Mouse (Mus musculus): ENCODE results near the gene Mrps15. TPM values are rescaled to one million over a fixed set of nuclear protein-coding genes. Genes with fewer than 3 reads are reported as not detected.

Gene Mrps15
- polyA plus RNA-seq (2012; fragmentation: generic; extraction: Trizol): 86.8 TPM

DNA sequence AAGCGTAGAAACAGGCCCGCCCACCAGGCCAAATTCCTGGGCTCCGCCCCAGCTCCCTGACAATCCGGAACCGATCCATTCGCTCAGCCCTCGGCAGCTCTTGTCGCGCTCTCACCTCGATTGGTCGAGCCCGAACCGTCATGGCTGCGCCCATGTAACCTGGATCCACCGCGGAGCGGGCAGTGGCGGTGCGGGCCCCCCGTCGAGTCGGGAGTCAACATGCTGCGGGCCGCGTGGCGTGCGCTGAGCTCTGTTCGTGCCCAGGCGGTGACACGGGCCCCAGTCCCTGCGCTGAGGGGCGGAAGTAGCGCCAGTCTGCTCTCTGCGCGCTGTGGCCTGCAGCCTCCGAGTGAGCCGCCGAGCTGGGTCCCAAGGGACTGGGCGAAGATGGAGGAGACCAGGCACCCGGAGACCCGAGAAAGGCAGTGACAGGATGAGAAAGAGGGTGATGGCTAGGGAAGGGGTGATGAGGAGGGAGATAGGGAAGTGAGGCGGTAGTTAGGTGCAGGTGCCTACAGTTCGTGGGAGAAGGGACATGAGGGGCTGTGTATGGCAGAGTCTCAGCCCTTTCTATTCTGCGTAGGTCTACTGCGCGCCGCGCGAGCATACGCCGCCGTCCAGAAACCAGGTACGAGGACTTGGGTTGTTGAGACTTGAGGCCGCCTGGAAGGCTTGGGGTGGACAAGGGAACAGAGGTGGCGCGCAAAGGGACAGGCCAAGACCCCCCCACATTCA is at the start of gene Mrps15:
TSS of gene Mrps15 (plus strand) at position 75 of the 735 bp plus-strand sequence.
- Histone ChIP-seq H3K4me2 (ENCODE audit: low read depth) (peak within 1 kb of the TSS; percentile 83), H3K36me3 (ENCODE audit: control insufficient read depth, insufficient read depth) (peaks cover 13% of the 10 kb centered on the region), H3K27me3 (ENCODE audit: control insufficient read depth, insufficient read depth, insufficient read length) (no peaks in the 10 kb centered on the region), H3K79me2 (ENCODE audit: control insufficient read depth, insufficient read depth) (no peaks in the 10 kb centered on the region), H3K4me3 (peak within 1 kb of the TSS; percentile 64), H3ac (ENCODE audit: control insufficient read depth, insufficient read length) (peak within 1 kb of the TSS; percentile 61)
- no peak for TF ChIP-seq MYOD1 (IDR thresholded peaks at IDR 0.05; ENCODE audit: control insufficient read depth in 1 of 3, insufficient read length in 2 of 3, low read depth in 2 of 3)
- peak; percentile 60 for TF ChIP-seq POLR2A (IDR thresholded peaks at IDR 0.05; ENCODE audit: insufficient read length, low read depth)
- TF ChIP-seq TCF12 (IDR thresholded peaks at IDR 0.05; ENCODE audit: insufficient read depth, poor library complexity, severe bottlenecking): no peak
- TF ChIP-seq TCF3 (IDR thresholded peaks at IDR 0.05; ENCODE audit: insufficient read length, low read depth): no peak
- no peak for TF ChIP-seq POLR2AphosphoS2 (IDR thresholded peaks at IDR 0.05; ENCODE audit: insufficient read length, low read depth)
- TF ChIP-seq MAX (IDR thresholded peaks at IDR 0.05; ENCODE audit: low read depth): no peak
- peak; percentile 84 for TF ChIP-seq SRF (IDR thresholded peaks at IDR 0.05; ENCODE audit: control insufficient read depth, insufficient read length, low read depth)

DNA sequence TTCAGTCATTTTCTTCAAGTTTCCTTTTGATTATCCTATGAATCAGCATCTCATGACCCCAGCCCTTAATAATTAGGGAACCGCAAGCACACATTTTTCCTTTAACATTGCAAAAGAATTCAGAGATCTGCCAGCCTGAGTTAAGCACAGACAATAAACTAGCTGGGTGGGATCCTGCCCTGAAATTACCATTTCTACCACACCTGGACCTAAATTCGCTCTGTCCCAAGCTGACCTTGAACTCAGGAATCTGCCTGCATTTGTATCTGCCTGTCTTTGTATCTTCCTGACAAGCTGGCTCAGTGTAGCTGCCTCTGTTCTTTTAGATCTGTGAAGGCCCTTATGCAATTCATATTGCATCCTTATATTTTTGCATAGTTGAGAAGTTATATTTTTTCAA is 48.9 kb upstream of the Mrps15 start:
- no peaks in the 10 kb centered on the region for H3K79me2 ChIP-seq (ENCODE audit: control insufficient read depth, insufficient read depth)
- no peak overlapping the region for H3K4me3 ChIP-seq
- TF ChIP-seq MAX (IDR thresholded peaks at IDR 0.05; ENCODE audit: low read depth) (no peak), SRF (IDR thresholded peaks at IDR 0.05; ENCODE audit: control insufficient read depth, insufficient read length, low read depth) (no peak), USF1 (IDR thresholded peaks at IDR 0.05; ENCODE audit: low read depth) (no peak), TCF12 (IDR thresholded peaks at IDR 0.05; ENCODE audit: insufficient read depth, poor library complexity, severe bottlenecking) (no peak), POLR2AphosphoS2 (IDR thresholded peaks at IDR 0.05; ENCODE audit: insufficient read length, low read depth) (no peak), CEBPB (IDR thresholded peaks at IDR 0.05; ENCODE audit: insufficient read depth, poor library complexity, severe bottlenecking) (no peak), POLR2A (IDR thresholded peaks at IDR 0.05; ENCODE audit: insufficient read length, low read depth) (no peak), MYOG (IDR thresholded peaks at IDR 0.05; ENCODE audit: control insufficient read depth in 1 of 3, insufficient read depth in 1 of 3, insufficient read length in 2 of 3, low read depth in 2 of 3) (no peak), REST (IDR thresholded peaks at IDR 0.05; ENCODE audit: insufficient read depth, insufficient read length) (no peak), MYOD1 (IDR thresholded peaks at IDR 0.05; ENCODE audit: control insufficient read depth in 1 of 3, insufficient read length in 2 of 3, low read depth in 2 of 3) (no peak), TCF3 (IDR thresholded peaks at IDR 0.05; ENCODE audit: insufficient read length, low read depth) (no peak), E2F4 (IDR thresholded peaks at IDR 0.05; ENCODE audit: insufficient read depth) (no peak)
- H3K27me3 ChIP-seq (ENCODE audit: control insufficient read depth, insufficient read depth, insufficient read length): peaks cover 5% of the 10 kb centered on the region
- no peak overlapping the region for H3ac ChIP-seq (ENCODE audit: control insufficient read depth, insufficient read length)
- no peaks in the 10 kb centered on the region for H3K36me3 ChIP-seq (ENCODE audit: control insufficient read depth, insufficient read depth)
- H3K4me2 ChIP-seq (ENCODE audit: low read depth): no peak overlapping the region

DNA sequence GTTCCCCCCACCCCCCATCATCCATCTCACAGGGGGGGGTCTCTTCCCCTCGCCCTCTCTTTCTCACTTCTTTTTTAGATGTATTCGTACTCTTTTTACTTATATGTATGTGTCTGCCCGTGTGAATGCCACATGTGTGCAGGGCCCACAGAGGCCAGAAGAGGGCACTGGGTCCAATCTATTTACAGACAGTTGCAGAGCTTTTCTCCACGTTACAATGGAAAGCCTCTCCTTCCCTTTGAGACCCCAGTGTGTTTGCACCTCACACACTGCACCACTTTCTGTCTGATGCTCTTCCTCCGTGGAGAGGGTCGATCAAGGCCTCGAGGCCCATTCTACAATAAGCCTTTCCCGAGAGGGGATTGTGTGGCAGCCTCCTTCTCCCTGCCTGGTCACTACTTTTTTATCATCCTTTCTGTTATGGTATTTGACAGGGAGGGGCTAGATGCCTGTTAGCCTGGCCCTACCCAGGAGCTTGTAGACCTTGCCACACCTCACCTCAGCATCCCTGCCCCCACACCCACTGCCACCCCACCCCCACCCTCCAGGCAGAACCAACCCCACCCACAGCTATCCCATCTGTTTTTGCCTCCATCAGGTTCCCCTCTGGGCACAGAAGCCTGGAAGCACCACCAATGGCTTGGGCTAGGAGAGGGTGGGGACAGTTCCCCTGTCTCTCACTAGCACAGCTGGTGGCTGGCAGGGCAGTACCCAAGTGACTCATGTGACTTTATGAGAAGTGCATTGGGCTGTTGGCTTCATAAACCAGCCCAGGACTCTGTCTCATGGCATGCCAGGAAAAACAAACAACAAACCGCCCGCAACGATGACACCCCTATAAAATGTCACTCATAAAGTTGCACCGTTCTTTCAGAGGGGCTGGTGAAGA is 45.2 kb upstream of the Mrps15 start:
- no peaks in the 10 kb centered on the region for H3K79me2 ChIP-seq (ENCODE audit: control insufficient read depth, insufficient read depth)
- TF ChIP-seq MYOG (IDR thresholded peaks at IDR 0.05; ENCODE audit: control insufficient read depth in 1 of 3, insufficient read depth in 1 of 3, insufficient read length in 2 of 3, low read depth in 2 of 3) (peak in 2 of 3 experiments; percentile 7 to 54), MYOD1 (IDR thresholded peaks at IDR 0.05; ENCODE audit: control insufficient read depth in 1 of 3, insufficient read length in 2 of 3, low read depth in 2 of 3) (peak in 1 of 3 experiments; percentile 54), MAX (IDR thresholded peaks at IDR 0.05; ENCODE audit: low read depth) (no peak)

DNA sequence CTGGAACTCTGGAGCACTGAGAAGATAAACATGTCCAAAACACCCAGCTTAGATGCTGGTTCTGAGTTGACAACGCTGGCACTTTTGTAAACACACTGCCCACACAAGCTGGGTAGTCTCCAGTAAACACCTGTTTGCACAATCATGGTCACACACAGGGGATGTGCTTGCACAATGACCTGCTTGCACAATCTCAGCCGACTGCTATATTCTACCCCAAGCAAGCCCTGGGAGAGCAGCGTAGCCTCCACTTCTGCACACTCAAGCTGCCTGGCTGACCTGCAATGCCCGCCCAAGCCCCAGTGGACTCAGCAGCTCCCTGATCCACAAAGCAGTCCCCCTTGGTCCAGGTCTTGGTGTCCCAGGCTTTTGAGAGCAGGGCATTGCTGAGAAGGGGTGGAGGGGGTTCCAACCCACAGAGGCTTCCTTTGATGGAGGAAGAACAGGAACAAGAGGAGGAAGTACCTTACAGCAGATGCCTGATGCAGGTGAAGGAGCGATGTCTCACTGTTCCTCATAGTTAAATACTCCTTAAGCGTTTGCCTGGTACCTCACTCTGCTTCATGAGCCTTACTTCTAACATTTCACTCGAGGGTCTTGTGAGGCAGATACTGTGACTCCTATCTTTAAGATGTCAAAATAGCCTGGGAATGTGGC is 28.9 kb upstream of the Mrps15 start:
- no peak overlapping the region for H3K4me3 ChIP-seq
- TF ChIP-seq POLR2AphosphoS2 (IDR thresholded peaks at IDR 0.05; ENCODE audit: insufficient read length, low read depth) (no peak), E2F4 (IDR thresholded peaks at IDR 0.05; ENCODE audit: insufficient read depth) (no peak), SRF (IDR thresholded peaks at IDR 0.05; ENCODE audit: control insufficient read depth, insufficient read length, low read depth) (no peak), TCF3 (IDR thresholded peaks at IDR 0.05; ENCODE audit: insufficient read length, low read depth) (no peak), POLR2A (IDR thresholded peaks at IDR 0.05; ENCODE audit: insufficient read length, low read depth) (no peak), TCF12 (IDR thresholded peaks at IDR 0.05; ENCODE audit: insufficient read depth, poor library complexity, severe bottlenecking) (no peak), MAX (IDR thresholded peaks at IDR 0.05; ENCODE audit: low read depth) (no peak), CEBPB (IDR thresholded peaks at IDR 0.05; ENCODE audit: insufficient read depth, poor library complexity, severe bottlenecking) (no peak), MYOD1 (IDR thresholded peaks at IDR 0.05; ENCODE audit: control insufficient read depth in 1 of 3, insufficient read length in 2 of 3, low read depth in 2 of 3) (no peak)
- H3ac ChIP-seq (ENCODE audit: control insufficient read depth, insufficient read length): no peak overlapping the region
- H3K36me3 ChIP-seq (ENCODE audit: control insufficient read depth, insufficient read depth): no peaks in the 10 kb centered on the region
- no peak overlapping the region for H3K4me2 ChIP-seq (ENCODE audit: low read depth)
- H3K79me2 ChIP-seq (ENCODE audit: control insufficient read depth, insufficient read depth): no peaks in the 10 kb centered on the region
- H3K27me3 ChIP-seq (ENCODE audit: control insufficient read depth, insufficient read depth, insufficient read length): peaks cover 40% of the 10 kb centered on the region

More for the DNA sequence above, 45.2 kb upstream of the Mrps15 start:
- no peak overlapping the region for H3K4me2 ChIP-seq (ENCODE audit: low read depth)
- H3ac ChIP-seq (ENCODE audit: control insufficient read depth, insufficient read length): no peak overlapping the region
- H3K4me3 ChIP-seq: no peak overlapping the region
- H3K27me3 ChIP-seq (ENCODE audit: control insufficient read depth, insufficient read depth, insufficient read length): peaks cover 4% of the 10 kb centered on the region
- H3K36me3 ChIP-seq (ENCODE audit: control insufficient read depth, insufficient read depth): no peaks in the 10 kb centered on the region

Measured in myocyte (in vitro differentiated cells).